Mouse (Mus musculus) gastrocnemius, postnatal 10 days (tissue): Measurements from ENCODE around the gene Plekhg1. TPM values are rescaled to one million over a fixed set of nuclear protein-coding genes. Genes with fewer than 3 reads are reported as not detected.

Experiments used
- DNase-seq: peaks from one replicate; pipeline ENCODE4 v3.0.0; 2021; ENCODE audit warnings: mixed read lengths
- total RNA-seq, 2 experiments: library from RNA; stranded (reverse); gene quantifications; 2 replicates each; pipeline ENCODE4 v1.2.3; 2021

The Plekhg1 gene
- total RNA-seq, 2 experiments from 2014 or later: 13.3 to 16.3 TPM

GRCm38 (mm10) chr10:3958591-3958990 lies 218.4 kb downstream of the Plekhg1 start:
- no peak for DNase-seq

- DNase-seq: no peak
Measured at GRCm38 (mm10) chr10:3969026-3969425, 228.9 kb downstream of the Plekhg1 start.

- DNase-seq: no peak
Measured at GRCm38 (mm10) chr10:3972237-3972636, 232.1 kb downstream of the Plekhg1 start.

GRCm38 (mm10) chr10:3972981-3973588 lies 232.9 kb downstream of the Plekhg1 start, which contains the start of gene Mthfd1l:
Gene Mthfd1l, plus strand, starts transcription at chr10:3973118.
- peak; percentile 74 for DNase-seq

GRCm38 (mm10) chr10:3973589-3974070 lies 233.5 kb downstream of the Plekhg1 start:
- DNase-seq: peak; percentile 88

GRCm38 (mm10) chr10:3974380-3974779 lies 234.2 kb downstream of the Plekhg1 start:
- no peak for DNase-seq

GRCm38 (mm10) chr10:3975898-3976622 lies 235.9 kb downstream of the Plekhg1 start:
- no peak for DNase-seq

- DNase-seq: no peak
Measured at GRCm38 (mm10) chr10:3976623-3977010, 236.5 kb downstream of the Plekhg1 start.

- DNase-seq: no peak
Measured at GRCm38 (mm10) chr10:3978326-3978725, 238.2 kb downstream of the Plekhg1 start.

- DNase-seq: peak; percentile 35
Measured at GRCm38 (mm10) chr10:3978792-3979488, 238.8 kb downstream of the Plekhg1 start.

GRCm38 (mm10) chr10:3980231-3980630 lies 240.1 kb downstream of the Plekhg1 start:
- DNase-seq: no peak

GRCm38 (mm10) chr10:3990295-3990883 lies 250.2 kb downstream of the Plekhg1 start:
- DNase-seq: no peak

GRCm38 (mm10) chr10:3993365-3994102 lies 253.4 kb downstream of the Plekhg1 start:
- DNase-seq: no peak

GRCm38 (mm10) chr10:3995277-3995676 lies 255.1 kb downstream of the Plekhg1 start:
- DNase-seq: no peak

- peak; percentile 69 for DNase-seq
Measured at GRCm38 (mm10) chr10:3996170-3996876, 256.2 kb downstream of the Plekhg1 start.

- no peak for DNase-seq
Measured at GRCm38 (mm10) chr10:3997851-3998426, 257.8 kb downstream of the Plekhg1 start.

GRCm38 (mm10) chr10:4002711-4003110 lies 262.5 kb downstream of the Plekhg1 start:
- no peak for DNase-seq

GRCm38 (mm10) chr10:4005191-4005590 lies 265.0 kb downstream of the Plekhg1 start:
- DNase-seq: no peak

- DNase-seq: no peak
Measured at GRCm38 (mm10) chr10:4006296-4007015, 266.3 kb downstream of the Plekhg1 start.
